Mouse (Mus musculus) telencephalon, adult 2 months (tissue): ENCODE results near the gene Fars2.
A peak's percentile ranks its signal among the peaks of the same experiment; 100 is the strongest.
"Not testable (repeated sequence)": the region's sequence is repeated elsewhere in the genome, so short reads cannot be mapped to it uniquely, and the experiment has no call there.

Experiments used
- DNase-seq: peaks from one replicate; pipeline ENCODE4 v3.0.0-alpha.2; 2011; ENCODE audit warnings: low read depth, low spot score

Fars2 gene

GRCm38 (mm10) chr13:36140247-36141016, 23.2 kb downstream of the Fars2 start:
- DNase-seq, result no peak

- no peak for DNase-seq
Measured at GRCm38 (mm10) chr13:36145601-36146000, 28.4 kb downstream of the Fars2 start.

GRCm38 (mm10) chr13:36149175-36149939, 32.1 kb downstream of the Fars2 start:
- no peak for DNase-seq

- DNase-seq, result no peak
Measured at GRCm38 (mm10) chr13:36150272-36150671, 33.1 kb downstream of the Fars2 start.

- DNase-seq, result no peak
Measured at GRCm38 (mm10) chr13:36152728-36153498, 35.7 kb downstream of the Fars2 start.

- no peak for DNase-seq
Measured at GRCm38 (mm10) chr13:36156340-36156931, 39.2 kb downstream of the Fars2 start.

- DNase-seq, result no peak
Measured at GRCm38 (mm10) chr13:36163411-36163810, 46.2 kb downstream of the Fars2 start.

- no peak for DNase-seq
Measured at GRCm38 (mm10) chr13:36163898-36164297, 46.7 kb downstream of the Fars2 start.

GRCm38 (mm10) chr13:36172981-36173380, 55.8 kb downstream of the Fars2 start:
- DNase-seq, result not testable (repeated sequence)

- DNase-seq, result no peak
Measured at GRCm38 (mm10) chr13:36174101-36174500, 56.9 kb downstream of the Fars2 start.

GRCm38 (mm10) chr13:36174772-36175171, 57.6 kb downstream of the Fars2 start:
- DNase-seq, result no peak

- no peak for DNase-seq
Measured at GRCm38 (mm10) chr13:36181231-36181630, 64.0 kb downstream of the Fars2 start.

- DNase-seq, result no peak
Measured at GRCm38 (mm10) chr13:36190577-36190976, 73.4 kb downstream of the Fars2 start.

- DNase-seq, result no peak
Measured at GRCm38 (mm10) chr13:36193484-36194113, 76.4 kb downstream of the Fars2 start.

- no peak for DNase-seq
Measured at GRCm38 (mm10) chr13:36199288-36199687, 82.1 kb downstream of the Fars2 start.

GRCm38 (mm10) chr13:36200453-36200852, 83.2 kb downstream of the Fars2 start:
- DNase-seq, result no peak

GRCm38 (mm10) chr13:36202496-36202895, 85.3 kb downstream of the Fars2 start:
- no peak for DNase-seq

GRCm38 (mm10) chr13:36203014-36203413, 85.8 kb downstream of the Fars2 start:
- no peak for DNase-seq

GRCm38 (mm10) chr13:36204320-36204719, 87.1 kb downstream of the Fars2 start:
- no peak for DNase-seq

GRCm38 (mm10) chr13:36210965-36211364, 93.8 kb downstream of the Fars2 start:
- DNase-seq, result peak; percentile 4

GRCm38 (mm10) chr13:36214056-36214455, 96.8 kb downstream of the Fars2 start:
- no peak for DNase-seq
